Mouse (Mus musculus): ENCODE data around the gene Zfp346.
A peak's percentile ranks its signal among the peaks of the same experiment; 100 is the strongest.

Zfp346 gene

DNA sequence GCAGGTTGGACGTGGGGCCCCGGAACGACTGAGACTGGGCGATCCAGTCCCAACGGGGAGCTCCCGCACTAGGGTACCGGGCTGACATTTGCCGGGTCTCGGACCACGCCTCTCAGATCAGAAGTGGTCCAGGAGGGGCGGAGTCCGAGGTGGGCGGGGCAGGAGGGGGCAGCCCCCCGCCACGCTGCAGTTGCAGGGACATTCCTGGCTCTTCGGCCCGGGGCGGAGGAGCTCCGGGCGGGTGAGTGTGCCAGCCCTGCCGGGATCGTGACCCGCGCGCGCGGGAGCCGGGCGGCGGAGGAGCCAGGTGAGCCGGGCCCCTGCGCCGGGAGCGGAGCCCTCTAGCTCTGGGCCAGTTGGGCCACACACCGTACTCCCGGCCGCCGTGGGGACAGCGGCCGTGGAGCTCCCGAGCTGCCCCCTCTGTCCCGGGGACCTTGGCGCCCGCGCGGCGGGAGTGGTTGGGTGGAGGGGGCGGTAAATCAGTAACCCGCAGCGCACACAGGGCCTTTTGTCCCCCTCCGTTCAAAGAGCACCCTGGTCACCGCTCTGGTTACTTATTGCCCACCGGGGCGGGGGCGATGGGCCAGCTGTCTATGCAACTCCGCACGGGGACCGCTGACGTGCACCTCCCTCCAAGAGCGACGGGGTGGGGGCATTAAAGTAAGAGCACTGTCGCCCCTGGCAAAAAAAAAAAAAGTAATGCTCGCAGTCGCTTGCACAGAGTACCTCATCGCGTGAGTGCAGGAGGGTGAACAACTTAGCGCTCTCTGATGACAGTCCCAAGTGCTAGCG is 47.7 kb downstream of the Zfp346 start, which contains the start of gene Fgfr4:
Gene Fgfr4 (plus strand): TSS at position 20 of the 795 bp plus-strand sequence.
- DNase-seq (ENCODE audit: low read depth, low spot score) = no peak

DNA sequence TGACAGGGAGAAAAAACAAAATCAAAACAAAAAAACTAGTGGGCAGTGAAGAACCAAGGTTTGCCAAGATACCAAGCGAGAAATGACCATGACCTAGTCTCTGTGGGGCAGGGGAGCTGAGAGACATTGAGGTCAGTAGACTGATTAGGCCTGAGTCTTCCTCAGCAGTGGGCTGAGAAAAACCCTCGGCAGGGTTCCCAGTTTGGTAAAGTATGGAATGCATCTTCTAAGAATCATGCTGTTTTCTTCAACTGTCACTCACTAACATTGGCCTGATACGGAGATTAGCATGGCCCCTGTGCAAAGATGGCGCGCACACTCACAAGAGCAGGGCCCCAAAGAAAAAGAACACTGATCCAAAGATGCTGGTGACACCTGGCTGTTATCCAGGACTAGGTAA is 48.8 kb downstream of the Zfp346 start:
- DNase-seq (ENCODE audit: low read depth, low spot score) = no peak

DNA sequence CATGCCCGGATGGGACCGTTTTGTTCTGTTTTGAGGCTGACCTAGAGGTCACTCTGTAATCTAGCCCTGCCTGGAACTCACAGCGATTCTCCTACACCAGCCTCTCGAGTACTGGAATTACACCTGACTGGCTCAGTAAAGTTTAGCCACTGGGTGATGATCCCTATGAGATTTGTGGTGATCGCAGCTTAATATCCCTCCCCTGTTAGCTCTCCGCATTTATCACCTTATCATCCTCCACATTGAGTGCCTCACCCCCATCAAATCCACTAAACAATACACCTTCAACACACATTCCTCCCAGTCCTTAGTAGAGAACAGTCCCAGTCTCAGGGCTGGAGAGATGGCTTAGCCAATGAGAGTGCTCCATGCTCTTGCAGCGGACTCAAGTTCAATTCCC is 57.3 kb downstream of the Zfp346 start:
- no peak for DNase-seq (ENCODE audit: low read depth, low spot score)

DNA sequence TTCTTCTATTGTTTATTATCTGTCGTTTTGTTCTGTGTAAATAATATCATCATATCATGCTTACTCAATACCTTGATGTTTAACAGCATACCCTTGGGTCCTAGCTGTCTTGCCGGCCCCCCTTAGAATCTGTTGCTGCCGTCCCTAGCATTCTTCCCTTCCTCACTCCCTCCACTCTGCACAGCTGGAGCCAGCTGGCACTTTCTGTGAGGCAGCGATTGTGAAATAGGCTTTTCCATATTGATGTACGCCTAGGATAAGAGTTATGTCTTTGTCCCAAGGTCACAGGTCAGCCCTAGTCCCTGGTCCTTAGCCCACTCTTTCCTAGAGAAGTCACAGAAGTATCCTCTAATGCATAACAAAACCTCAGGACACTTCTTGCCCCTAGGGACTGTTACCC is 58.4 kb downstream of the Zfp346 start:
- DNase-seq (ENCODE audit: low read depth, low spot score) = no peak

DNA sequence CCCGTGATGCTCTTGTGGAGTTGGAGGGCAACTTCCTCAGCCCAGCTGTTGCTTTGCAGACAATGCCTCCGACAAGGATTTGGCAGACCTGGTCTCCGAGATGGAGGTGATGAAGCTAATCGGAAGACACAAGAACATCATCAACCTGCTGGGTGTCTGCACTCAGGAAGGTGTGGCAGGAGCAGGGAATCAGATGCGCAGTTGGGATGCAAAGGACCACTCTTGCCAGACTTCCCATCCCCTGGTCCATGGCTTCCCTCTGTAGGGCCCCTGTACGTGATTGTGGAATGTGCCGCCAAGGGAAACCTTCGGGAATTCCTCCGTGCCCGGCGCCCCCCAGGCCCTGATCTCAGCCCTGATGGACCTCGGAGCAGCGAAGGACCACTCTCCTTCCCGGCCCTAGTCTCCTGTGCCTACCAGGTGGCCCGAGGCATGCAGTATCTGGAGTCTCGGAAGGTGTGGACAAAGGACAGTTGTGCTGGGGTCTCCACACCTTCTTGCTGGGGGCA is 60.8 kb downstream of the Zfp346 start:
- no peak for DNase-seq (ENCODE audit: low read depth, low spot score)

DNA sequence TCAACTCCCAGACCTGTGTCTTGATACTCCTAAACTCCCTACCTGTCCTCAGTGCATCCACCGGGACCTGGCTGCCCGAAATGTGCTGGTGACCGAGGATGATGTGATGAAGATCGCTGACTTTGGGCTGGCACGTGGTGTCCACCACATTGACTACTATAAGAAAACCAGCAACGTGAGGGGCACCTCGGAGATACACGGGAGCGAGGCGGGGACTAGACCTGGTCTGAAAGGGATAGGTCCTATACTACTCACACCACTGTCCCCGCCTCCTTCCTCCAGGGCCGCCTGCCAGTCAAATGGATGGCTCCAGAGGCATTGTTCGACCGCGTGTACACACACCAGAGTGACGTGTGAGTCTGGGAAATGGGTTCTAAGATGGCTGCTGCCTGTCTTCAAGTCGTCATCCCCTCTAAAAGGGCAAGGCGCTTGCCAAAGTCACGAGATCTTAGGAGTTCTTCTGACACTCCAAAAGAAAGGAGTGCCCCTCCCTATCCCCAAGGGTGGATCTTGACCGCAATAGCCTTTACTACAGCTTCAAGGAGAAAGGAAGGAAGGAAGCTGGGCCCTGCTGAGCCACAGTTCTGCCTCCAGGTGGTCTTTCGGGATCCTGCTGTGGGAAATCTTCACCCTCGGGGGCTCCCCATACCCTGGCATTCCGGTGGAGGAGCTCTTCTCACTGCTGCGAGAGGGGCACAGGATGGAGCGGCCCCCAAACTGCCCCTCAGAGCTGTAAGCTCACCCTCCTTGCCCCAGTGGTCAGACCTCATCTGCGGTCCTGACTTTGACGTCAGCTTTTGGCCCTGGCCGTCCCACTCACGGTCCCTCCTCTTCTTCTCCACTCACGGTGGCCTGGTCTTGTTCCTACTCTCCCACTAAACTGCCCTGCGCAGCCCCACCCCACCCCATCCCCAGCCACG is 62.0 kb downstream of the Zfp346 start:
- DNase-seq (ENCODE audit: low read depth, low spot score) = no peak

DNA sequence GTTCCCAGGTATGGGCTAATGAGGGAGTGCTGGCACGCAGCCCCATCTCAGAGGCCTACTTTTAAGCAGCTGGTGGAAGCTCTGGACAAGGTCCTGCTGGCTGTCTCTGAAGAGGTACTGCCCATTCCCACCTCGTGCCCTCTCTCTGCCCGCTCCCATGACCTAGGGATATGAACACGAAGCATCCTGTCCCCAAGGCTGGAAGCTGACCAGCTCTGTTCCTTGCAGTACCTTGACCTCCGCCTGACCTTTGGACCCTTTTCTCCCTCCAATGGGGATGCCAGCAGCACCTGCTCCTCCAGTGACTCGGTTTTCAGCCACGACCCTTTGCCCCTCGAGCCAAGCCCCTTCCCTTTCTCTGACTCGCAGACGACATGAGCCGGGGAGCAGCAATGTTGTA is 62.7 kb downstream of the Zfp346 start:
- DNase-seq (ENCODE audit: low read depth, low spot score) = no peak

DNA sequence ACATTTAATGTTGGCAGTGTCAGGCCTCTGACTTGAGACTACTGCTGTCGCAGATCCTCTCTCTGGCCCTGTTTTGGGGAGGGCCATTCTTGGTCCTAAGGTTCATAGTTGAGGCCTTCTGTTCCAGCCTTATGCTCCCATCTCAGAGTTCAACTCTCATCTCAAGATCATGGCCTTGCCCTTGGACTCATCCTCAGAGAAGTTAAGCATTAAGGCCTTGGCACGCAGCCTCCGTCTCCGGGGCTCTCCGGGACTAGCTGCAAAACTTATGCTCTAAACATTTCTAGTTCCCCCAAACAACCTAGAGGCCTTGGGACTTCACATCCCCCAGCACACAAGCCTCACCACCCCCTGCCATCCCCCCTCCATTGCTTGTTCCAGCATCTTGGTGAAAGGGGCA is 63.1 kb downstream of the Zfp346 start:
- no peak for DNase-seq (ENCODE audit: low read depth, low spot score)

DNA sequence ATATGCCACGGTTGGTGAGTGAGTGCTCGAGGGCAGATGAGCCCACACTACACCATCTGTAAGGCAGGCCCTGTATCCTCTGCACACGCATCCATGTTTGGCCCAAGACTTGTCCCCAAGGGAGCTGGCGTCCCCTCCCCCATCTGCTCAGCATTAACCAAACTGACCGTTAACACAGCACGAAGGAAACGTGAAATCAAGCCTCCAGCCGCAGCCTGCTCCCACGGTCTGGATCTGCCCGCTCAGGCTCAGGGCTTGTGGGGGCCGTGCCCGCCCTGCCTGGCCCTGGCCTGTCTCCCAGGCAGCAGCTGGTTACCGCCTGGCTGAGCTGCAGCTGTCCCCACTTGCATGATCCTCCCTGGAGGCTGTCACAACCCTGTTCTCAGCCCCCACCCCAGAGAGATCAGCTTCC is 63.9 kb downstream of the Zfp346 start:
- no peak for DNase-seq (ENCODE audit: low read depth, low spot score)

DNA sequence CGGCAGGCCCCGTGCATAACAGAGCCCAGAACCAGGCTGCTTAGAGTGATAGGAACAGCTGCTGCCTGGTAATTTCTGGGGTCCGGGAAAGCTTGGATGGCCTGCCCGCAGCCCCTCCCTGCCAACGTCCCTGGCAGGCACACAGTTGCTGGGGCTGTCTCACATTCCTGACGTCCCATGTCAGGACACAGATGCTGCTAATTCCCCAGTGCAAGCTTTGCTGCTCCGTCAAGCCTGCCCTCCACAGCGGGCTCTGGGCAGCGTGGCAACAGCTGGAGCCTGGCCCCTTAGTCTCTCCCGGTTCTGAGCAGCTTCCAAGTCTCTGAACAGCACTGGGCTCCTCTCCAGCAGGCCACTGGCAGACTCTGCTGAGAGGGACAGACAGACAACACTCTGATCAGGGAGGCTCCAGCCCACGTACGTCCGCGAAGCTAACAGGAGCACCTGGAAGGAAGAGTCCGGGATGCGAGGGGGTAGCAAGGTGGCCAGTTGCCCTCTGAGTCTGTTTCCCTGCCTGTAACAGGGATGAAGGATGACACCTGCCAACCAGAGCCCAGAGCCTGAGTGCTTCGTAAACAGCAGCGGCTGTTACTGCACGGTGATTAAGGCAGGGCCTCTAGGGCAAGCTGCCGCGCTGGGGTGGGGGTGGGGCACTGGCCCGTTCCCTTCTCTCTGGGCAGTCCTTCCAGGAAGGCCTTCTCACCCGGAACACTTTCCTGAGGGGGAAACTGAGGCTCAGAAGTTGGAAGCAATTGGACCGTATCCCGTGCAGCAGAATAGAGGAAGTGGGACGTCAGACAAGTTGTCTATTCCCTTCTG is 66.6 kb downstream of the Zfp346 start:
- DNase-seq (ENCODE audit: low read depth, low spot score) = no peak

DNA sequence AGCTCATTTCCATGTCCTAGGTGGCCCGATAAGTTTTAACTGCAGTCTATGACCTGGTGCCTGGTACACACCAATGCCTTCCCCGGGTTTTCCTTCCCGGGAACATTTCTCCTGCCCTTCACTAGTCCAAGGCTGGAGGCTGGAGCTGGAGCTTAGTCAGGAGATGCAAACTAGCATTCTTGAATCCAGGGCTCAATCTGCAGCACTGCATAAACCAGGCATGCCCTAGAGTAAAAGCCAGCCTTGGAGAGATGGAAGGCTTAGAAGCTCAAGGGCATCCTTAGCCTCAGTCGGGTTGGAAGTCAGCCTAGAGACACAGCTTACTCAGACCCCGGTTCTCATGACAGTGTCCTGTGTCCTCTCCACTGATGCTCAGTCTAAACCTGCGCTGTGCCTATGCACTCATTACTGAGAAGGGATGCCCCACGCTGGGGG is 67.2 kb downstream of the Zfp346 start:
- DNase-seq (ENCODE audit: low read depth, low spot score) = no peak

DNA sequence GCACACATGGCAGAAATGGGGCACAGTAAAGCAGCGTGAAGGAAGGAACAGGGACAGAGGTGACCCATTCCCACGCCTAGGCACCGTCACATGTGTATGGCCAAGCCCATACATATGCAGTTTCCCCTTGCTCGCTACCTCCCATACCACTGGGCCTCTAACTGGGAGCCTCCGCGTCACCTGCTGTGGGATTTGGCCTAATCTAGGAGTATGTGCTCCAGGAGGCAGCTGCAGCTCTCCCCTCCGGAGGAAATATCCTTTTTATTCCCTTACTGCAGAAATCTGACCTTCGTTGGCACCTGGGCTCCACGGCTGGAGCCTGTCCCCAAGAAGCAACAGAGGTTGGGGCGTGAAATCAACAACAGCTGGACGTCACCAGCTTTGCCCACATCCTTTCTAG is 69.2 kb downstream of the Zfp346 start:
- no peak for DNase-seq (ENCODE audit: low read depth, low spot score)

DNA sequence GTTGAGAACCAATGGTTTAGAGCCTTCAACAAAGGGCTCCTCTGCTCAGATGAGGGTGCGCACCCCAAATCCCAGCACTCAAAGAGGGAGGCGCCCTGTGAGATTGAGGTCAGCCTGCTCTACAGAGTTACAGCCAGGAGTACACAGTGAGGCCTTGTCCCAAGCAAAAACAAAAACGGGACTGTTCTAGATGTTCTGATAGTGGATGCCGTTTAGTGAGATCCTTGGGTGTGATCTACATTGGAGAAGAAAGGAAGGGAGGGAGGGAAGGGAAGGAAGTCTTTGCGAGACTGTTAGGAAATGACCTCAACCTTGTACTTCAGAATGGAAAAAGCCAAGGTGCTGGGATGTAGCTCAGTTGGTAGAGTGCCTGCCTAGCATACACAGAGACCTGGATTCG is 71.2 kb downstream of the Zfp346 start:
- DNase-seq (ENCODE audit: low read depth, low spot score) = no peak

DNA sequence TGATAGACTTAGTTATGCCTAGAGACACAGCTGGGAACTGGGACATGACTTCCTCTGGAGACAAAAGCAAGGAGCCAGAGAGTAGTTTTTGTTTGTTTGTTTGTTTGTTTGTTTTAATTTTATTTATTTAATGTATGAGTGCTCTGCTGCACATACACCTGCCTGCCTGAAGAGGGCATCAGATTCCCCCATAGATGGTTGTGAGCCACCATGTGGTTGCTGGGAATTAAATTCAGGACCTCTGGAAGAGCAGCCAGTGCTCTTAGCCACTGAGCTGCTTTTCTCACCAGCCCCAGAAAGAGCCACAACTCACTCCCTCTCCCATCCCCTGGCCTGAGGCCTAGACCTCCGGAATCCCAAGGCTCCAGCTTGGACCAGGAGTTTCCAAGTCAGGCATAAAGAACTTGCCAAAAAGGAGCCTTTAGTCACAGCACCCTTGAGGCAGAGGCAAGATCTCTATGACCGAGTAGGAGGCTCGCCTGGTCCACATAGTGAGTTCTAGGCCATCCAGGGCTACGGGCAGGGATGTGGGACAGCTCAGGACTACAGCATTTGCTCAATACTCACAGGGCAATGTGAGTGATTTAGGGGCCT is 72.9 kb downstream of the Zfp346 start:
- no peak for DNase-seq (ENCODE audit: low read depth, low spot score)

DNA sequence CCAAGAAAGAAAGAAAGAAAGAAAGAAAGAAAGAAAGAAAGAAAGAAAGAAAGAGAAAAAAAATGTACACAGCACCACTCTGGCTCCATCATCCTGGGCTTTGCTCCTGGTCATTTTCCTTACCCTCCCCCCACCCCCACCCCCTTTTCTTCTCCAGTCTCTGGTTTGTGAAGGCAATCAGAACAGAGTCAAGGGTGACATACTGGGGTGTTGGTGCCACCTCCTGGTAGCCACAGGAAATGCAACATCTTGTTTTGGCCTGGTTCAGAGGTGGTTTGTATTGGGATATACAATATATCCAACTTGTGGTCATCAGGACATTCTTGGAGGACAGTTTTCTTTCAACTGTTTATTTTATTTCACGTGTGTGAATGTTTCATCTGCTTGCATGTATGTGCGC is 73.4 kb downstream of the Zfp346 start:
- peak; percentile 67 for DNase-seq (ENCODE audit: low read depth, low spot score)

DNA sequence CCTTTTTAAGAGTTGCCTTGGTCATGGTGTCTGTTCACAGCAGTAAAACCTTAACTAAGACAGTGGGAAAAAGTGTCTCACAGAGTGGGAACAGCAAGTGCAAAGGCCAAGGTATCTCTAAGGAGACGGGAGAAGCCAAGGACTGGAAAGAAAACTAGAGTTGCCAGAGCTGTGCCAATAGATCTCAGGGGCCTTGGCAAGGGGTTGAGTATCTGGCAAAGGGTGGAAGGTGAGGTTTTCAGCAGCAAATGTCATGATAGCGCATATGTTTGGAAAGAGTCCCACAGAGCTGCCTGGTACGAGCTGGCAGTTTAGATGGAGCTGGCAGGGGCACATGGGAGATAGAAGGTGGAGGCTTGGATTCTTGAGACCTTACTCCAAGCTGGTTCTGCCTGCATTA is 74.5 kb downstream of the Zfp346 start:
- DNase-seq (ENCODE audit: low read depth, low spot score) = no peak

DNA sequence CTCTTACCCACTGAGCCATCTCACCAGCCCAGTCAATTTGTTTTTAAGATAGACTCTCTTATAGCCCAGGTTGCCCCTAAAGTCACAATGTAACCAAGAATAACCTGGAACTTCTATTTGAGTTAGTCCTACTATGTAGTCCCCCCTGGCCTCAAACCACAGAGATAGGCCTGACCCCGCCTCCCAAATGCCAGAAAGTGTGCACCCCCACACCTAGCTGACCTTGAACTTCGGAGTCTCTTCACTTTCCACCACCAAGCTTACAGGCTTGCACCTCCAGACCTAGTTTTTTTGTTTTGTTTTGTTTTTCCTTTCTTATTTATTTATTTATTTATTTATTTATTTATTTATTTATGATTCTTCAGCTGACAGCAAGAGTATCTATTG is 76.7 kb downstream of the Zfp346 start:
- no peak for DNase-seq (ENCODE audit: low read depth, low spot score)

DNA sequence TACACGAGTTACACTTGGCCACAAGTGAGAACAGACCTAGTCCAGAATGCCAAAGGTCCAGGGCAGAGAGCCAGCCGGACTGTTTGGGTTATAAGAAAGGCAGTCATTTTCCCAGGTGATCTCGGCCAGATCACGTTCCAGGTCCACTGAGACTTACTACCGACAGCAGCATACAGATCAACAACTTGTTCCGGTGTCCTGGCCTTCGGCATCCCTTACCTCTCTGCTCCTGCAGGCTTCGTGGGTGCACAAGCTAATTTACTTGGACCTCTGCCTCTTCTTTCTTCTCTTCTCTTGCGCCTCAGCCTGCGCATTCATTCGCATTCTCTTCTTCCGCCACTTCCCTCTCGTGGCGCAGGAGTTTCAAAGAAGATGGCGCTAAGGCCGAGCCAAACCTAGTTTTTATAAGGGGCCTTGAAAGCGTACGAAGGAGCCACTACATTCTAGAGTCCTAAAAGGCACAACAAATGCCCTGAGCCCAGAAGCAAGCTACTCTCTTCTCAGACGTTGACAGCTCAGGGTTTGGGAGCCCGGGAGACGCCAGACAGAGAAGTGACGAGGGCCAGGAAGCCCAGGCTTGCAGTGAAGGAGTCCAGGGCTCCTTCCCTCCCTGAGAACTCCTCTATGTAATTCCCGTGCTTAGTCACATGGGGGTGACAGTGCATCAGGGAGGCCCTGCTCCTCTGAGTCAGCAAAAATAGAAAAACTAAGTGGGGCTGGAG is 77.2 kb downstream of the Zfp346 start:
- peak; percentile 49 for DNase-seq (ENCODE audit: low read depth, low spot score)

DNA sequence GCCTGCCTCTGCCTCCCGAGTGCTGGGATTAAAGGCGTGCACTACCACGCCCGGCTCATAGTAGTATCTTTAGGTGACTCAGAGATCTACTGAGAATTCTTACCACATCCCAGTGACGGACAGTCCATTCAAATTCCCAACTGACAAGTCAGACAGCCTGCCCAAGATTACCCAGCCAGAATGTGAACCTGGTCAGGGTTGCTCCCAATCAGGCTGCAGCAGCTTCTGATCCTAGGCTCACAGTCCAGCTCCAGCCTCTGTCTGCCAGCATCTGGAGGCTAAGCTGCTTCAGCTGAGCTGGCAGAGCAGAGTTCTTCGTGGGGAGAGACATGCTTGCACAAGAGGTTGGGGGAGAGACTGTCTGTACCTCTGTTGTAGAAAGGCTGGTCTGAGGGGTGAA is 78.3 kb downstream of the Zfp346 start:
- no peak for DNase-seq (ENCODE audit: low read depth, low spot score)
